Mouse (Mus musculus) lung, embryonic 15.5 days (tissue): Measurements from ENCODE around the gene Eif4g2. TPM values are rescaled to one million over a fixed set of nuclear protein-coding genes. Genes with fewer than 3 reads are reported as not detected.

Source experiments
- ATAC-seq: fragments of 200-750 bp; cut with Nextera tagmentation; 2 replicates; pipeline ENCODE4 v1.8.0; 2017; ENCODE audit warnings: moderate number of reproducible peaks, borderline replicate concordance; ENCODE audit not compliant: low FRiP score, low TSS enrichment; ENCODE audit errors: extremely low read depth
- H3K27ac ChIP-seq: fragments of 300-500 bp; sonication (generic); 2 replicates; pipeline ENCODE4 v1.5.1; 2015; ENCODE audit warnings: moderate library complexity, mild to moderate bottlenecking, inconsistent platforms
- H3K27me3 ChIP-seq: fragments of 300-500 bp; sonication (generic); 2 replicates; pipeline ENCODE4 v1.6.1; 2015; ENCODE audit warnings: inconsistent platforms
- H3K36me3 ChIP-seq: fragments of 300-500 bp; sonication (generic); 2 replicates; pipeline ENCODE4 v1.6.1; 2015; ENCODE audit warnings: inconsistent platforms
- H3K4me1 ChIP-seq: fragments of 300-500 bp; sonication (generic); 2 replicates; pipeline ENCODE4 v1.6.1; 2015; ENCODE audit warnings: inconsistent platforms
- H3K4me2 ChIP-seq: fragments of 300-500 bp; sonication (generic); 2 replicates; pipeline ENCODE4 v1.6.1; 2015; ENCODE audit warnings: inconsistent platforms, mild to moderate bottlenecking, moderate library complexity
- H3K4me3 ChIP-seq: fragments of 300-500 bp; sonication (generic); 2 replicates; pipeline ENCODE4 v1.5.1; 2015; ENCODE audit warnings: mild to moderate bottlenecking, inconsistent platforms
- H3K9ac ChIP-seq: fragments of 300-500 bp; sonication (generic); 2 replicates; pipeline ENCODE4 v1.6.1; 2015; ENCODE audit warnings: inconsistent platforms
- H3K9me3 ChIP-seq: fragments of 300-500 bp; sonication (generic); 2 replicates; pipeline ENCODE4 v1.6.1; 2016; ENCODE audit warnings: inconsistent platforms
- WGBS: fragments of 180-500 bp; shearing (Covaris S2); methylation state at CpG from one replicate; pipeline ENCODE4 v1.1.7; 2015; 5-methylcytosine and 5-hydroxymethylcytosine counted together
- polyA plus RNA-seq: library from polyadenylated mRNA; unstranded; fragments of >200 nt; fragmentation: Nextera tagmentation; extraction: Ambion mirVana; gene quantifications from 2 replicates; pipeline ENCODE4 v1.2.1, GENCODE M21; 2015

Eif4g2 gene
- polyA plus RNA-seq, 1 experiment from 2014 or later, result 735 TPM

DNA sequence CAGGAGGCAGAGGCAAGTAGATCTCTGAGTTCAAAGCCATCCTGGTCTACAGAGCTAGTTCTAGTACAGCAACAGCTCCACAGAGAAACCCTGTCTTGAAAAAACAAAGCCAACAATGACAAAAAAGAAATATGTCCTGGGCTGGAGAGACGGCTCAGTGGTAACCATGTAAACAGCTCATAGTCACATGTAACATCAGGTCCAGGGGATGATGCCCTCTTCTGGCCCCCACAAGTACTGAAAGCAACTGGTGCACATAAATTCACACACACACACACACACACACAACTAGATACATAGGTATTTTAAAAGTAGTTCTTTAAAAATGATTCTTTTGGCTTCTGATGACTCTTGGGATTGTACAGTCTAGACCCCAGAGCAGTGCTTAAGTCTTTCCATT, 19.9 kb downstream of the Eif4g2 start:
- Histone ChIP-seq H3K4me2 (no peak overlapping the region), H3K27ac (no peak overlapping the region), H3K36me3 (peaks cover 6% of the 10 kb centered on the region), H3K27me3 (no peaks in the 10 kb centered on the region), H3K4me3 (no peak overlapping the region), H3K9ac (no peak overlapping the region), H3K9me3 (no peaks in the 10 kb centered on the region), H3K4me1 (no peaks in the 10 kb centered on the region)
- WGBS, result 91% methylated on average over 1 of the region's 1 CpGs
- no peak for ATAC-seq

DNA sequence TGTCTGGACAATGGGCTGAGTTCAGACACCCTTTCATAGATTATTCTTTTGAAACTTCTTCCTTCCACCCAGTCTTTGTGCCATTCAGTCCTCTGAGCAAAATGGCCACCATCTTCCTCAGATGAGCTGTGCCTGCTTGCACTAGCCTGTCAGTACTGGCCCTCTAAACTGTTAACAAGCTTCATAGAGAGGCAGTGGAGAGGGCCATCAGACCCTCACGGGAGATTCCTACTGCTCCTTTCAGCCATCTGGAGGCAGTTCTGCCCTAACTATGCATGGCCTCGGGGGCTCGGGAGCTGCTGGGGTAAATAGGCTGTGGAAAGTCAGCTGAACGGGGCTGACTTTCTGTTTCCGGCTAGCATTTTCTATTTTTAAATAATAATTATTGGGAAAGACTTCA, 23.3 kb downstream of the Eif4g2 start:
- Histone ChIP-seq H3K27ac (no peak overlapping the region), H3K27me3 (no peaks in the 10 kb centered on the region), H3K4me2 (no peak overlapping the region), H3K9ac (no peak overlapping the region), H3K4me1 (no peaks in the 10 kb centered on the region), H3K4me3 (no peak overlapping the region), H3K36me3 (peaks cover 23% of the 10 kb centered on the region), H3K9me3 (no peaks in the 10 kb centered on the region)
- no peak for ATAC-seq
- WGBS, result 73% methylated on average over 5 of the region's 5 CpGs

DNA sequence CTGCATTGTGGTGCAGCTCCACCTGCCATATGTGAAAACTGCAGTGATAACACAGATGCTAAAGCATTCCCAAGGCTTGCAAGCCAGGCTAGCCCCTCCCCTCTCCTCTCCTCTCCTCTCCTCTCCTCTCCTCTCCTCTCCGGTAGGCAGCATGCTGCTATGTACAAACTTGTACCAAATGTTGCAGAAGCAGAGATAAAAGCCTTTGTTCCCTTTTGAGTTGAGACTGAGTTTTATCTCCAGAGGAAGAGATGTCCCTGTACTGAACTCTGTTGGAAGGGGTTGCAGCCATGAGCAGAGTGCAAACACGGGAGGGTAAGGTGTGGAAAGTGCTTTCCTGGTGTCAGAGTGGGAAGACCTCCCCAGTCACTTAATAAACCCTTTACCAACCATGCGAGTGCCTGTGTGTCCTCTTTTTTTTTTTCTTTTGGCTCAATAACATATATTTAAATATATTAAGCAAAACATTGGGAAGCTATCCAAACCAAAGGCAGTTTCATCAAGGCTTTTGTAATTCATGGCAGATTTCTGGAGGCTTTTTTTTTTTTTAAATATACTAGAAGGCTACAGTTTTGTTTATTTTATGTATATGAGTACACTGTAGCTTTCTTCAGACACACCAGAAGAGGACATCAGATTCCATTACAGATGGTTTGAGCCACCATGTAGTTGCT, 26.7 kb downstream of the Eif4g2 start:
- no peak overlapping the region for H3K4me2 ChIP-seq
- no peak overlapping the region for H3K4me3 ChIP-seq
- H3K4me1 ChIP-seq, result no peaks in the 10 kb centered on the region
- H3K27me3 ChIP-seq, result no peaks in the 10 kb centered on the region
- H3K27ac ChIP-seq, result no peak overlapping the region
- no peak overlapping the region for H3K9ac ChIP-seq
- WGBS, result 46% methylated on average over 3 of the region's 3 CpGs
- H3K36me3 ChIP-seq, result peaks cover 57% of the 10 kb centered on the region
- no peaks in the 10 kb centered on the region for H3K9me3 ChIP-seq
- ATAC-seq, result no peak

DNA sequence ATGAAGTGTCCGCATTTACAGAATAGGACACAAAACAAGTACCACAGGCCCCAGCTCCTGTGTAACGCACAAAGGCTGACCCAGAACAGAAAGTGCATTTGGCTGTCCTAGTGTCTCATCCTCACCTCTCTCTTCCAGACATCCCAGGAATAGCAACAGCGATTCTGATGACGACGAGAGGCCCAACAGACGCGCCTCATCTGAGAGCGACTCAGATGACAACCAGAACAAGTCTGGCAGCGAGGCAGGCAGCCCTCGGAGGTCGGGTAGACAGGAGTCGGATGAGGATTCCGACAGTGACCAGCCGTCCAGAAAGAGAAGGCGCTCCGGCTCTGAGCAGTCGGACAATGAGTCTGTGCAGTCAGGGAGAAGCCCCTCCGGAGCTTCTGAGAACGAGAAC, 27.6 kb downstream of the Eif4g2 start:
- H3K27me3 ChIP-seq, result no peaks in the 10 kb centered on the region
- no peak overlapping the region for H3K27ac ChIP-seq
- no peak overlapping the region for H3K4me3 ChIP-seq
- no peak overlapping the region for H3K9ac ChIP-seq
- peaks cover 65% of the 10 kb centered on the region for H3K36me3 ChIP-seq
- ATAC-seq, result no peak
- H3K9me3 ChIP-seq, result no peaks in the 10 kb centered on the region
- H3K4me1 ChIP-seq, result no peaks in the 10 kb centered on the region
- no peak overlapping the region for H3K4me2 ChIP-seq
- WGBS, result 84% methylated on average over 19 of the region's 19 CpGs

DNA sequence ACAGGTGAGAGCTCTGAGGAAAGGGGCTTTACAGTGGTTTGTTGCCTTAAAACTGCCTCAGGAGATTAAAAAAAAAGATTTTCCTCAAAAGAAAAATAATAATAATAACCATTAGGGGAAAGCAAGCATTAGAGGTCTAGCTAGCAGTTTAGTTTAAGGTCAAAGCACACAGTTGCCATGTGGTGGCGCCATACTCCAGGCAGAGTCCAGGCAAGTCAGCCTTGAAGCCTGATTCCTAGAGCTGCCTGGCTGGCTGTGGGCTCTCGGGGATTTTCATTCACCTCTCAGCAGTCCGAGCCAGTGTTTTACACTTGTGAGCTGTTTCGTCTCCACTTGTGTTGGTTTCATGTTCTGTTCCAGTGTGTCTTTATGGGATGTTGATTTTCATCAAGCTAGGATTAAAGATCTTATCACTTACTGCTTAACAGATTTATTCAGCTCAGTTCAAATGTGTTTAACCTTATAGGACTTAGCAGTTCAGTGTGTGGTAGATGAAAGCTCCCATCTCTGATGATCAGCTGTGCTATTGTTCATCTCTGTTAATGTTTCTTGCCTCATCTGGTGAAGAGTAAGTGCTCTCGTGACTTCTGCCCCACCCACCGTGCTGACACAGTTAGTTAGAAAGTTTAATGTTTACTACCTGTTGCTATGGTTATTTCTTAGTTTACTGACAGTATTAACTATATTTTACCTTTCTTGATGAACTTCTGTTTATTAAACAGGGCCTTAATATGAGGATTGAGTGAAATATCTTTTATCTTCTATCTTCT, 33.0 kb downstream of the Eif4g2 start:
- H3K27me3 ChIP-seq, result no peaks in the 10 kb centered on the region
- no peak overlapping the region for H3K27ac ChIP-seq
- H3K9me3 ChIP-seq, result no peaks in the 10 kb centered on the region
- H3K4me3 ChIP-seq, result no peak overlapping the region
- H3K36me3 ChIP-seq, result peaks cover 87% of the 10 kb centered on the region
- 56% methylated on average over 6 of the region's 6 CpGs for WGBS
- H3K4me2 ChIP-seq, result no peak overlapping the region
- ATAC-seq, result no peak
- H3K4me1 ChIP-seq, result no peaks in the 10 kb centered on the region
- no peak overlapping the region for H3K9ac ChIP-seq

DNA sequence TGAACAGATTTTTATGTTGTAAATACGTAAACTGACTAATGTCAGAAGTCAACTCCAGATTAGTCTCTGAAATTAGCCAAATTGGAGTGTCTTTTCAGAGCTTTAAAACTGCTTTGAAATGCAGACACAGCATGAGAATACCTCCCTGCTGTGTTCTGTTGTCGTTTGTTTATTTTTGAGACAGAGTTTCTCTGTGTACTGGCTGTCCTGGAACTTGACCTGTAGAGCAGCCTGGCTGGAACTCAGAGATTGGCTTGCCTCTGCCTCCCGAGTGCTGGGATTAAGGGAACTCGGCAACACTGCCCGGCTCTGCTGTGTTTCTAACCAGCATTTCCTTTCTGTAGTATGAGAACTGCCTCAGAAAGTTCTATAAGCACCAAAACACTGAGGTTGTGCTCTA, 33.9 kb downstream of the Eif4g2 start:
- no peak overlapping the region for H3K4me2 ChIP-seq
- no peaks in the 10 kb centered on the region for H3K27me3 ChIP-seq
- peaks cover 88% of the 10 kb centered on the region for H3K36me3 ChIP-seq
- no peak for ATAC-seq
- no peak overlapping the region for H3K4me3 ChIP-seq
- H3K4me1 ChIP-seq, result no peaks in the 10 kb centered on the region
- WGBS, result 84% methylated on average over 5 of the region's 5 CpGs
- no peaks in the 10 kb centered on the region for H3K9me3 ChIP-seq
- no peak overlapping the region for H3K27ac ChIP-seq
- no peak overlapping the region for H3K9ac ChIP-seq

DNA sequence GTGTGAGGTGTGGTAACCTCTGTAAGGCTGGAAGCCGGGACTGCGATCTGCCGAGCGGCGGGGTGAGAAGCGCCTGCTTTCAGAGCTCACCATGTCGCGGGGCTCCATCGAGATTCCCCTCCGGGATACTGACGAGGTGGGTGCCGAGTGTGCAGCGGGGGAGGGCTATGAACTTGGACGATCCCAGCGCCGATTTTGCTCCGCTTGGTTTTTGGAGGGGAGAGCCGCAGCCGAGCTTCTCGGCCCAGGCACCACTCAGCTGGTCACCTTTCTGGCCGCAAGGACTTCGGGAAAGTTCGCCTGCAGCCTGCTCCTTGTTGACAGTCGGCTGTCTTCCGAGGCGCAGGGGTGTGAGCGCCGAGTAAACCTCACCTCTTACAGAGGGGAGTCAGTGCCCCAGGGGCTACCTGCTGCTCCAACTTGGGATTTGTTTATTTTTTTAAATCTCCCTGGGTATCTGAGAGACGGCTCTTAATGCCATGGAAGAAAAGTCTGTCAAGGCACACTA, 53.7 kb downstream of the Eif4g2 start:
- Histone ChIP-seq H3K36me3 (peaks cover 14% of the 10 kb centered on the region), H3K4me1 (peaks cover 15% of the 10 kb centered on the region), H3K9me3 (no peaks in the 10 kb centered on the region), H3K9ac (peak overlapping the region; percentile 60), H3K4me3 (peak overlapping the region; percentile 83), H3K4me2 (peak overlapping the region; percentile 69), H3K27ac (peak overlapping the region; percentile 92), H3K27me3 (no peaks in the 10 kb centered on the region)
- ATAC-seq, result no peak
- under 1% methylated on average over 29 of the region's 29 CpGs for WGBS

DNA sequence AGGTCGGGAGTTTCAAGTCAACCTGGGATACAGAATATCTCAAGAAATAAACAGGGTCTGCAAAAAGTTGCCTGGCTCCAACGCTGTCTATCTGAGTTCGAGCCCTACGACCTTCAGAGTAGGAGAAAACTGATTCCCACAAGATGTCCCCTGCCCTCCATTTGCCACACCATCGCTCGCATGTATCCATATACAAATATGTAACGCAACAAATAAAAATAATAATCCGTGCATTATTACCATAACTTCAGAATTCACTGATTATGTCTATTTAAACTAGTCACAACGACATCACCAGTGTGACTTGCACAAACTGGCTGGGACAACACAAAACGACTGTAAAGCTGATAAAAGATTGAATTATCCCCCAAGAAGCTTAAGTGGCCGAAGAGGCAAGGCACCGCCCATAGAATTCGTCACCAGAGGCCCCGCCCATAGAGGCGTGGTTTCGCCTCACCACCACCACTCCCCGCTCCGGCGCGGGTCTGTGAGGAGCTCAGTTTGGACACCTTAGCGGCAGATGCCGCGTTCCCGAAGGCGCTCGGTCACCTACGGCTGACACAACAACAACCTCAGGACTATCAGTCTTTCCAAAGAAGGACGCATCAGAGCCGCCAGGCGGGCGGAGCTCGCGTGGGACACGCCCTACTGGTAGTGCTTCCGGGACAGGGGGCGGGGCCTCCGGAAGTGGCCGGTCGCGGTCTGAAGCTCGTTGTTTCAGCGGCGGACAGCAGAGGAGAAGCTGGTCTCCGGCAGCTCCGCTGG, 54.4 kb downstream of the Eif4g2 start, which contains the start of gene Ctr9:
Gene Ctr9, plus strand, starts transcription at position 671 of the 765 bp plus-strand sequence.
- Histone ChIP-seq H3K4me3 (peak within 1 kb of the TSS; percentile 83), H3K27ac (peak within 1 kb of the TSS; percentile 92), H3K27me3 (no peaks in the 10 kb centered on the region), H3K36me3 (peaks cover 12% of the 10 kb centered on the region), H3K9me3 (no peaks in the 10 kb centered on the region), H3K9ac (peak within 1 kb of the TSS; percentile 60), H3K4me1 (peaks cover 18% of the 10 kb centered on the region), H3K4me2 (peak within 1 kb of the TSS; percentile 69)
- WGBS, result 5% methylated on average over 45 of the region's 45 CpGs
- ATAC-seq, result peak; percentile 96

DNA sequence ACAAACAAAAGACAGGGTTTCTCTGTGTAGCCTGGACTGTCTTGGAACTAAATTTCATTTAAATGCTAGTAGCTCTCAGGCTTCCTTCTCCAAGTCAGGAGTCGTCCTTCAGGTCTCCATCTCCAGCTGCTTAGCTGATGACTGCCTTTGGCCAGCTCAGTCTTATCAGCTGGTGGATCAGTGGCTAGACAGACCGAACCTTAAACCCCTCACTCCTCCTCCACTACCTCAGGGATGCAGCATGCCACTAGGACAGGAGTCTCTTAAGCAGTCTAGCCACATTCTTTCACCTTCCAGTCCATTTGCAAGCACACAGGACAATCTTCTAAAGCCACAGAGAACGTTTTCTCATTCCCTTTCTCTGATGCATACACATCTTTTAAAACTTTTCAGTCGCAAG, 57.9 kb downstream of the Eif4g2 start:
- no peak for ATAC-seq
- Histone ChIP-seq H3K4me2 (no peak overlapping the region), H3K9ac (no peak overlapping the region), H3K27ac (no peak overlapping the region), H3K9me3 (no peaks in the 10 kb centered on the region), H3K36me3 (no peaks in the 10 kb centered on the region; the same call in 1 of the 2 replicates), H3K27me3 (no peaks in the 10 kb centered on the region), H3K4me1 (peaks cover 19% of the 10 kb centered on the region), H3K4me3 (no peak overlapping the region)
- 35% methylated on average over 4 of the region's 4 CpGs for WGBS

DNA sequence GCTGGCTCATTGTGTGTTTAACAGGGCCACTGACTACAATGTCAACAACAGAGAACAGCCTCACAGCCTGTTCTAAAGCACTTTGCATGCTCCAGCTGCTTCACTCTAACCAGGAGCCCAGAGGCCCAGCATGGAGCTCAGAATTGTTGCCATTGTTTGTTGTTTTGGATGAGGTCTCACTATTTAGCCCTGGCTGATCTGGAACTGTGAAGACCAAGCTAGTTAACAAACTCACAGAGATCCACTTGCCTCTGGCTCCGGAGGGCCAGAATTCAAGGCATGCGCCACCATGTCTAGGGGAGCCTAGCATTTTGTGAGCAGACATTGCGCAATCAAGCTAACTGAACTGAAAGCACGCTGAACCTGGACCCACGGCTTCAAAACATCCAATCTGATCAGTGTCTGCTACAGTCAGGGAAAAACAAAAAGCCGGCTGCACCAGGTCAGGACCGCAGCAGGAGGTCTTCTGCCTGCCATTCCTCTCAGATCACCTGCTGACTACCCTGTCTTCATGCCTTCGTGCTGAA, 58.7 kb downstream of the Eif4g2 start:
- Histone ChIP-seq H3K27me3 (no peaks in the 10 kb centered on the region), H3K4me3 (no peak overlapping the region), H3K36me3 (no peaks in the 10 kb centered on the region), H3K9me3 (no peaks in the 10 kb centered on the region), H3K4me1 (peaks cover 13% of the 10 kb centered on the region), H3K9ac (no peak overlapping the region), H3K4me2 (peak overlapping the region; percentile 30; the same call in 1 of the 2 replicates), H3K27ac (peak overlapping the region; percentile 30; the same call in 1 of the 2 replicates)
- 25% methylated on average over 8 of the region's 8 CpGs for WGBS
- no peak for ATAC-seq

DNA sequence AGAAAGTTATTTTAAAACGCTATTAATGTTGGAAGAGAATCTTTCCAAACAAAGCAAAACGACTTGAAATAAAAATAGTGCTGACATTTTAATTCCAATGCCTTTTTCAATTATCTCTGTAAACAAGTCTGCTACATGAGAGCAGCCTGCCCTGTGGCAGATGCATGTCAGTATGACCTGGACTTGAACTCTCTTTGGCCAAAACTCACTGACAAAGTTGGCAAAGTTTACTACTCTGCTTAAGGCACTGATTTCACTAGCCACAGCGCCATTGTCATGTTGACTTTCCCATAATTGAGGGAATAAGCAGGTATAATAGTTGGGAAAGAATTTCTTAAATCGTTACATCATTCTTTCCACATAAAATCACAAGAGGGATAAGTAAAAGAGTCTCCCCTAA, 62.0 kb downstream of the Eif4g2 start:
- Histone ChIP-seq H3K4me2 (no peak overlapping the region), H3K27ac (no peak overlapping the region), H3K27me3 (0 out of 2 replicates have a peak, but pooled peaks cover 3% of the 10 kb centered on the region), H3K9ac (no peak overlapping the region), H3K4me3 (no peak overlapping the region), H3K4me1 (peaks cover 13% of the 10 kb centered on the region), H3K36me3 (no peaks in the 10 kb centered on the region), H3K9me3 (no peaks in the 10 kb centered on the region)
- WGBS, result 52% methylated on average over 4 of the region's 4 CpGs
- no peak for ATAC-seq
